Mouse (Mus musculus): ENCODE measurements around the gene Gm21858.
"Not testable (repeated sequence)": the region's sequence is repeated elsewhere in the genome, so short reads cannot be mapped to it uniquely, and the experiment has no call there.

Gm21858 gene

DNA sequence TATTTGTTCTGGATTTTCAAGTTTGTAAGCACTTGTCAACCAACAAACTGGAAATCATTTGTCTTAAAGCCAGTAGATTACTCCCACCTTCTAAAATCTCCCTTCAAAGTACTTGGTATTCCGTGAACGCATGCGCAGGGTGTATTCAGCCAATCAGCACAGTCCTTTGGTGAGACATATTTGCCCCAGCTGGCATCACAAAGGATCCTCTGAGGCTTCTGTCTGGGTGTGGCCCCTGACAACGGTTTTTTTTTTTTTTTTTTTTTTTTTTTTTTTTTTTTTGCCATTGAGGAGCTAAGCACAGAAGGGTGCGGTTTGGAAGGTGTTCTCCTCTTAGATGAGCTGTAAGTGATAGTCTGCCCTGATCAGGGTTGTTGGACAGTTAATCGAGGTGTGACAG lies at the start of gene Gm21858:
Gene Gm21858, plus strand, starts transcription at position 301 of the 400 bp plus-strand sequence.
- DNase-seq (ENCODE audit: low spot score): not testable (repeated sequence)
